Mouse (Mus musculus) urinary bladder, adult 18-20 months (tissue): ENCODE measurements around the gene Lsm12.
"Not testable (repeated sequence)": the region's sequence is repeated elsewhere in the genome, so short reads cannot be mapped to it uniquely, and the experiment has no call there.

ENCODE experiments used
- DNase-seq, 2 experiments: peaks; one replicate each; pipeline ENCODE4 v3.0.0; 2022; ENCODE audit warnings: low spot score in 2 of 2, mixed read lengths in 2 of 2

Lsm12 gene

DNA sequence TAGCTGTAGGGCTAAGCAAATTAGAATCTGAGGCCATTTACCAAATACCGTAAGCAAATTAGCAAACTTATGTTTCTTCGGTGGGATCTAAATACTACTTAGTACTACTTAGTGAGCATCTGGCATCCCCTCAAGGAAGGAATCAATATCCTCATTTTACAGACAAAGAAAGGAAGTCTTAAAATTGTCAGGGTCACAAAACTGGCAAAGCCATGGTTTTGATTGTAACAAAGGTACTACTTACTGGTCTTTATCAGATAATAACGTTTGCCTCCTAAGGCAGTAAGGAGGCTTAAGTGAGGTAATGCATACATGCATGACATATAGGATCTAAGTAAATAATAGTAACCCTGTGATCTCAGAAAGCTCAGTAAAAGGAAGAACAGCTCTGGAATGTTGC lies 581 bp upstream of the Lsm12 start:
- DNase-seq, result no peak

DNA sequence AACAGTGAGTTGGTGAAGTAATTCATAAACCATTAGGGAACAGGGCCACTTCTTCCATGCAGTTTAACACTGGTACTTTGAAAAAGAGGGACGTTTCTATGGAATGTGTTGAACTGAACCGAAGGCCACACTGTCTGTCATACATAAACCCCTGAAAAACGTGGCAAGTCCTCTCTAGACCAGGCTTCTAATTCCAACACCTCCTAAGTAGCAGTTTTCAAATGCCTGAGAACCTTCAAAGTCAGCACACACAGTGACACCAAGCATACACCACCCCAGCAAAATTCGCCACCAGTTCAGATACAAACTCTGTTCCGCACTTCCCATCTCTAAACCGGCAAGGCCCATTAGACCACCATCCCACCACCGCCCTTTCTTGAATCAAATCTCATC lies 847 bp downstream of the Lsm12 start:
- DNase-seq, result no peak

GRCm38 (mm10) chr11:102179836-102180235 lies 5.3 kb downstream of the Lsm12 start:
- no peak for DNase-seq

- no peak for DNase-seq
These were observed 16.4 kb downstream of the Lsm12 start for GRCm38 (mm10) chr11:102168689-102169088.

GRCm38 (mm10) chr11:102167539-102167938 lies 17.6 kb downstream of the Lsm12 start:
- no peak for DNase-seq

- DNase-seq, result no peak
These were observed 18.9 kb downstream of the Lsm12 start for GRCm38 (mm10) chr11:102165971-102166722.

DNA sequence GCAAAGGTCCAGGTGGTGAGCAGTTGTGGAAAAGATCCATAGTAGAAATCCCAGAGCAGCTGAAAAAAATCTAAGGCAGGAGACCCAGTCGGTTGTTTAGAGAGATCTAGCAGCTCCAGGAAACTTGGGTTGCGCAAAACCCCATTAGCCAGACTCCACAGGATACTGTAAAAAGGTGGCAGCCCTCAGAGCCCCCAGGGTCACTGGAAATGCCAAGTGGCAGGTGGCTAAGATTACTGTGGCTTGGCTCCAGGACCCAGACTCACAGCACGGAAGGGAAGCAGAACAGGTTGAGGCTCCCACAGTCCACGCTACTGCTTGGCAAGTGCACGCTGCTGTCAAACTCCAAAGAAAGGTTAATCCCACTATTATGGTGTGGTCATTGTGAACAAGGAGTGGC lies 25.3 kb downstream of the Lsm12 start:
- no peak for DNase-seq

- not testable (repeated sequence) for DNase-seq
These were observed 27.1 kb downstream of the Lsm12 start for GRCm38 (mm10) chr11:102158024-102158423.

GRCm38 (mm10) chr11:102156786-102157089 lies 28.4 kb downstream of the Lsm12 start:
- DNase-seq, result no peak

DNA sequence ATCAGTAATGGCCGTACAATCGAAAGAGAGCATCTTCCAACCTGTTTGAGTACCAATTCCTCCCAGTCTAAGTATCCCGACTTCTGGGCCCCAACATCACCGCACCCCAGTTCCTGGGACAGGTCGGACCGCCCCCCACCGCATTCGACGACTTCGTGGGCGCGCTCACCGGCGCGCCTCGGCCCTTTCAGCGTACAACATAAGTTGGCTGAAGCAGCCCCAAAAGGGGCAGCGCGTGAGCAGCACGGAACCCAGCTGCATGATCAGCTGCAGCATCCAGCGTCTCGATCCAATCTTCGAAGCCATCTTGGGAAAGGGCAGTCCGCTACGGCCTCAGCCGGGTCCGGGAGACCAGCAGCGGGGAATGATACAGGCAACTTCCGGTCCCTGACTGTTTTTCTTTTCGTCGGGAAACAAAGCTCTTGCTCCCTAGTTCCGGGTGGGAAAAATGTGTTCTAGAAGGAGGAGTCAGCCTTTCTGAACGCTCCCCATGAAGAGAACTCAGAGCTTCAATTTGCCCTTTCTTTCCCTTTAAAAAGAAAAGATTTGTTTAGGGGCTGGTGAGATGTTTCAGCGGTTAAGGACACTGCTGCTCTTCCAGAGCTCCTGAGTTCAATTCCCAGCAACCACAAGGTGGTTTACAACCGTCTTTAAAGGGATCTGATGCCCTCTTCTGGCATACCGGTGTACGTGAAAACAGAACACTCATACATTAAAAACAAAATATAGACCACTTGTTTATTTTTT lies 28.9 kb downstream of the Lsm12 start, which contains the start of gene Tmem101:
Gene Tmem101, minus strand, starts transcription at position 366 of the 747 bp plus-strand sequence.
- peak; percentile 87 to 93 for DNase-seq

GRCm38 (mm10) chr11:102147213-102147989 lies 37.7 kb downstream of the Lsm12 start:
- no peak for DNase-seq

DNA sequence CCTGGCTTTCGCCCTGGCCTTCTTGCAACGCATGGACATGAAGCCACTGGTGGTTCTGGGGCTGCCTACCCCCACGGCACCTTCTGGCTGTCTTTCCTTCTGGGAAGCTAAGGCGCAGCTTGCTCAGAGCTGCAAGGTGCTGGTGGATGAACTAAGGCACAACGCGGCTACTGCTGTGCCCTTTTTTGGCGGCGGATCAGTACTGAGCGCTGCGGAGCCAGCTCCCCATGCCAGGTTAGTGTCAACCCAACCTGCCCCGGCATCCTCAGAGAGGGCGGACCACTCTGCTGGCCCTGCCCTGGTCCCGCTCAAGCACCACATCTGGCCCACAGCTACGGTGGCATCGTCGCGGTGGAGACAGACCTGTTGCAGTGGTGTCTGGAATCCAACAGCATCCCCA lies 38.6 kb downstream of the Lsm12 start:
- DNase-seq, result no peak

GRCm38 (mm10) chr11:102146005-102146404 lies 39.1 kb downstream of the Lsm12 start:
- no peak for DNase-seq

DNA sequence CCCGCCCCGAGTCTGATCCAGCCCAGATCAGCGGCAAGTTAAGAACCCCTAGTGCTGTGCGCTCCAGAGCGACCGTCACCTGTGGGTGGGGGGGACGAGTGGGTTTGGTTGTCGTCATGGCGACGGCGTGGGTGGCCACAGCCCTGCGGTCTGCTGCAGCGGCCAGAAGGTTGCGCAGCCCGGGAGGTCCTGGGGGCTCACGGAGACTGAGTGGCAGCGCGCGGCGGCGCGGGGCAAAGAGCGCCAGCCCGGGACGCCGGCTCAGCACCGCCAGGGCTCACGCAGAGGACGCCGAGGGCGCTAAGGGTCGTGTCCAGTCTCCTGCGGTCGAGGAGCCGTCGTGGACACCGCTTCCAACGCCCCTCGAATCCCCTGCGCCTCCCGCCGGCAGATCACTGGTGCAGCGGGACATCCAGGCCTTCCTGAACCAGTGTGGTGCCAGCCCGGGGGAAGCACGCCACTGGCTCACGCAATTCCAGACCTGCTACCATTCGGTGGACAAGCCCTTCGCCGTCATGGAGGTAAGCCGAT lies 39.6 kb downstream of the Lsm12 start, which contains the start of gene Nags:
Gene Nags, plus strand, starts transcription at position 43 of the 531 bp plus-strand sequence.
- no peak for DNase-seq

DNA sequence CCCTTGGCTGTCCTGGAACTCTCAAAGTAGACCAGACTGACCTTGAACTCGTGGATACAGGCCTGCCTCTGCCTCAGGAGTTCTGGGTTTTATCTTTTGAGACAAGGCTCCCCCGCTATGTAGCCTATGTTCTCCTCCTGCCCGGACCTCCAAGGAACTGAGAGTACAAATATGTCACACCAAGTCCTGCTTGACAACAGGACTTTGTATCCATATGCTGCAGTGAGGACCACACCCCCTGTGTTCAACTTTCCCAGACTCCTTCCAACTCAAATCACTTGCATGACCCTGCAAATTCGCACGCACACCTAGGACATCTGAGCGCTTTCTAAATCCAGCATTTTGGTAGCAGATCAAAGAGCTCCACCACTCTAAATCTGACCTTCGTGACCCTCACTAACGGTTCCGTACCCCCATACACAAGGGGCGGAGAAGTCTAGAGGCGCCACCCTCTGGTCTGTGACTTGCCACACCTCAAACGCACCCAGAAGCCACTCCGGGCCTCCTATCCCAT lies 40.1 kb downstream of the Lsm12 start:
- DNase-seq, result no peak

DNA sequence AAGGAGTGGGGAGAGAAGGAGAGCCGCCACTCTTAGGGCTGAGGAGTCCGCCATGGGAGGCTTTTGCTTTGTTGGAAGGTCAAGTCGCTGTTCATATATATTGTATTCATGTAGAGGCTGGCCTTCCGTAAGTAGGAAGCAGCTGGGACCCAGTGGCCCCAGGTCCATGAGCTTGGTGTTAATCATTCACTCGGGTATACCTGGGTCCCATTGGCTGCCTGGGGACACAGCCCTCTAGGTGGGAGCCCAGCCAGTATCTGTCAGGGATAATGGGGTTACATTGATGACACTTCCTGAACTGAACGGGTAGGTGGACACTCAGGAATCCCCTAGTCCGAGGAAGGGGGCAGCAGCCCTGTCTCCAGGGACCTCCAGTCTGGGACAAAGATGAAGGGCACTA lies 42.7 kb downstream of the Lsm12 start:
- no peak for DNase-seq

GRCm38 (mm10) chr11:102140508-102140907 lies 44.6 kb downstream of the Lsm12 start:
- DNase-seq, result peak; percentile 17 to 40

DNA sequence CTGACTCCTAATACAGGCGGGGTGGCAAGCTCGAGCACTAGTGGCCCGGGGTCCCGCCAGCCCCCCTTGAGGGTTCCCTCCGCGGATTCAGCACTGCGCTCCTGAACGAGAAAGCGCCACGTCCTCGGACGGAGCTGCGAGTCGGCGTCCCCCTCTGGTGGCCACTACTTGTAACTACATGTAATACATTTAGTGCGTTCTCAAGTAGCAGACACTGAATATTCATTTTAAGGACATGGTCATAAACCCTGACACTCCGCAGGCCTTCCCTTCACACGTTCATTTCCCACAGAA lies 46.7 kb downstream of the Lsm12 start:
- DNase-seq, result peak in 1 of 2 experiments; percentile 47

GRCm38 (mm10) chr11:102137625-102138446 lies 47.3 kb downstream of the Lsm12 start:
- no peak for DNase-seq

DNA sequence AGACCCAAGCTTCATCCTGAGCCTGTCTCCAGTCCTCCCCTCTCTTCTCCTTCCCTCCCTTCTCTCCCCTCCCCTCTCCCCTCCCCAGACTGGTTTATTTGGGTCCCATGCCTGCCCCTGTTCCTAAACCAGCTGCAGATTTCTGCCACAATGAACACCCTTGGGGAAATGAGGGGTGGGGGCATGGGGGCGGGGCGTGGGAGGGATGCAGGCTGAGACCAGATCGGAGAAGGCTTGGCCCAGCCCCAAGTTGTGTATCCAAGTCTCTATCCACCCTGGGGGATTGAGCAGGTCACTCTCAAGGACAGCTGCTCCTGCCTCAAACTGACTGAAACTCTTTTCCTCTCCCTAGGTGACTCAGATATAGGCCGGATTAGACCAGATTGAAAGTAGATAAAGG lies 50.6 kb downstream of the Lsm12 start:
- no peak for DNase-seq

GRCm38 (mm10) chr11:102117386-102117785 lies 67.7 kb downstream of the Lsm12 start:
- DNase-seq, result no peak
